Mouse (Mus musculus) heart, adult 2 months (tissue): Measurements from ENCODE around the gene Gm8439.

Experiments
- CTCF ChIP-seq: fragments of 200-600 bp; IDR thresholded peaks from 2 replicates; pipeline ENCODE4 v1.8.1; 2022; ENCODE audit warnings: antibody characterized with exemption, mild to moderate bottlenecking, moderate library complexity
- EP300 ChIP-seq: fragments of 200-500 bp; IDR thresholded peaks from 2 replicates; pipeline ENCODE4 v1.6.1; 2011; ENCODE audit warnings: low read depth, low read length, control low read depth; ENCODE audit not compliant: insufficient read depth
- POLR2A ChIP-seq: fragments of 200-500 bp; IDR thresholded peaks from 2 replicates; pipeline ENCODE4 v1.6.1; 2011; ENCODE audit warnings: mild to moderate bottlenecking, low read depth, low read length, control low read depth; ENCODE audit not compliant: insufficient read depth

DNA sequence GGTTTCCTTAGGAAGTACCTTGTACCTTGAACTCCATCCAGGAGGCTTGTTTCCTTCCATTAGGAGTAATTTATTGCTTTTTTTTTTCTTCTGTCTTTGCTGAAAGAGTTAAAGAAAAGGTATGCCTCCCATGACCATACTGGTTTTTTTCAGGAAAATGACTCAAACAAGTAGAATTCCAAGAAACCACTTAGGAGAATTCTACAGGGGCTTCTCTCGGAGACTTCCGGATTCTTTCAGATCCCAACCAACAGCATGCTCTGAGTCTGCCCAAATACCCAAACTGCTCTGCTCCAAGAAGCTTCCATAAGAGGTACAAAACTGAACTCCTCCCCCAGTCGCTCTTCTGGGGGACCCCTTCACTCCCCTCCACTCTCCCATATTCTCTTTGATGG, 17.5 kb upstream of the Gm8439 start:
- TF ChIP-seq POLR2A (no peak), CTCF (no peak), EP300 (no peak)
